Mouse (Mus musculus): Measurements from ENCODE around the gene Plpp2. TPM values are rescaled to one million over a fixed set of nuclear protein-coding genes. Genes with fewer than 3 reads are reported as not detected.

The Plpp2 gene
- polyA plus RNA-seq, 1 experiment from 2014 or later, result 19.9 TPM

DNA sequence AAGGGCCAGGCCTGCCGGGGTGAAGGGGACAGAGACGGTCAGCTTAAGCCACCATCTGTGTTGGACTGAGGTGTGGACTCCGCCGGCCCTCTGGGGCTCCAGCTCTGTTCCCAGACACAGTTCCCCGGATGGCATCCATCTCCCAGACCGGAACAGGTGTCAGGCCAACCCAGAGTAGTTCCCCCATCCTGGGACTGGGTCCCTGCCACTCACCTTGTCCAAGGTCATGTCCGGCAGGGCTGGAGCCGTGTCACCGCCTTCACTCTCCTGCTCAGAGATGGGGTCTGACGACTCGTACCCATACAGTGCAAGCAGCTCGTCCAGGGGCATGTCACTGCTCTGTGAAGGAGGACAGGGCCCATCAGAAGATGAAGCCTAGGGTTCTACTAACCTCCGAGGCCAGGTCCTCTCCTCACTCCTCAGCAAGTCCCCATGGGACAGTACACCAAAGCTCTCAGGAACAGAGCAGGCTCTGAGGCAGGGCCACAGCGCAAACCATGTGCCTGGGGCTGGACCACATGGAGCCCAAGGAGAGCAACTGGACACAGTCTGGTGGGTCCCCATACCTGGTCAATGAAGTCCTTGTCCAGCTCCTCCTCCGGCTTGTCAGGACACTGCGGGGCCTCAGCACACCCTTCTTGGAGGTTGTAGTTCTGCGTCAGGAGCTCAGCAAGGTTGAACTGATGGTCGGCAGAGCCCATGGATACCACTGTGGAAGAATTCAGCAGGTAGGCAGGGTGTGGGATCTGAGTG is 15.6 kb upstream of the Plpp2 start:
- H3K9ac ChIP-seq, result no peak overlapping the region
- no peak for DNase-seq
- H3K4me2 ChIP-seq, result no peak overlapping the region
- peaks cover 27% of the 10 kb centered on the region for H3K4me1 ChIP-seq (replicated peaks)
- H3K36me3 ChIP-seq, result peaks cover 66% of the 10 kb centered on the region
- WGBS (ENCODE audit: insufficient replicate concordance), result 82% methylated on average over 18 of the region's 18 CpGs
- no peaks in the 10 kb centered on the region for H3K9me3 ChIP-seq (replicated peaks)
- H3K4me3 ChIP-seq (replicated peaks), result no peak overlapping the region
- no peak overlapping the region for H3K27ac ChIP-seq
- no peak for ATAC-seq (ENCODE audit: low read depth)
- no peaks in the 10 kb centered on the region for H3K27me3 ChIP-seq

DNA sequence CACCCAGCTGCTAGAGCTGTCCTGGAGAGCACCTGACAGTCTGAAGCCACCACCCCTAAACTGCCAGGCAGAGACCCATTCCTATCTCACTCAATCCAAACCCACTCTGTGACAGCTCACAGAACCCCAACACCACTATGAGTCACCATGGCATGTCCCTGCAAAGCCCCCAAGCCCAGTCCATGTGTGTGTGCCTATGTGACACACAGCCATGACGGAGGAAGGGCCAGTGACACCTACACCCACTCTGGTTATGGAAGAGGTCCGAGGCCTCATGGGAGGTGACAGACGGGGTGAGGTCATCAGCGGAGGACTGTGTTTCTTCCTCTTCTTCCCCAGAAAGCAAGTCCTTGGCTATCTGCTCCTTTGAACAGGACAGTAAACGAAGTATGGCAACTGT is 14.9 kb upstream of the Plpp2 start:
- no peak for DNase-seq
- no peaks in the 10 kb centered on the region for H3K27me3 ChIP-seq
- H3K27ac ChIP-seq, result no peak overlapping the region
- no peak for ATAC-seq (ENCODE audit: low read depth)
- no peaks in the 10 kb centered on the region for H3K9me3 ChIP-seq (replicated peaks)
- no peak overlapping the region for H3K4me2 ChIP-seq
- no peak overlapping the region for H3K9ac ChIP-seq
- no peak overlapping the region for H3K4me3 ChIP-seq (replicated peaks)
- peaks cover 72% of the 10 kb centered on the region for H3K36me3 ChIP-seq
- H3K4me1 ChIP-seq (replicated peaks), result peaks cover 25% of the 10 kb centered on the region
- WGBS (ENCODE audit: insufficient replicate concordance), result 72% methylated on average over 5 of the region's 5 CpGs

DNA sequence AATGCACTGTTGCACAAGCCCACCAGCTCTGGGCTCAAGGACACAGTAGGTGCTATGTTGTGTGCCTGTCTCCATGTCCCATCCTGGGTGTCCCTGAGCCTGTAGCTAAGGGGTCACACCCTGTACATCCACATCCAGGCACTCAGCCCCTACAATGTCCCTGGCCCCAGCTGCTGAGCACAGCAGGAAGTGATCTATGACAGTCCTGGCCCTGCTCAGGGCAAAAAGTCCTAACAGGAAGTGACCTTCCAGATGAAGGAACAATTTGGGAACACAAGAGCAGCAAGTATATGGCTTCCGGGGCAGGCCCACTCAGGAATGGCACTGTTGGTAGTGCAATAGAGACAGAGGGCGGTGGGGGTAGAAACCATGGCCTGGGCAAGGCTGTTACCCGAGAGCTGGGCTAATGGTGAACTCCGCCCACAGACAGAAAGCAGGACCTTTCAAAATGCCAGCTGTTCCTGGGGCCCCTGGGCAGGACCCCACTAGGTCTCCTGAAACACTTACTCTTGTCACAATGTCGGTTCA is 13.6 kb upstream of the Plpp2 start:
- H3K36me3 ChIP-seq, result peaks cover 84% of the 10 kb centered on the region
- no peak overlapping the region for H3K9ac ChIP-seq
- no peaks in the 10 kb centered on the region for H3K27me3 ChIP-seq
- H3K4me1 ChIP-seq (replicated peaks), result peaks cover 12% of the 10 kb centered on the region
- ATAC-seq (ENCODE audit: low read depth) (no peak), DNase-seq (no peak)
- WGBS (ENCODE audit: insufficient replicate concordance), result 70% methylated on average over 5 of the region's 5 CpGs
- H3K4me3 ChIP-seq (replicated peaks), result no peak overlapping the region
- no peaks in the 10 kb centered on the region for H3K9me3 ChIP-seq (replicated peaks)
- no peak overlapping the region for H3K27ac ChIP-seq
- no peak overlapping the region for H3K4me2 ChIP-seq

DNA sequence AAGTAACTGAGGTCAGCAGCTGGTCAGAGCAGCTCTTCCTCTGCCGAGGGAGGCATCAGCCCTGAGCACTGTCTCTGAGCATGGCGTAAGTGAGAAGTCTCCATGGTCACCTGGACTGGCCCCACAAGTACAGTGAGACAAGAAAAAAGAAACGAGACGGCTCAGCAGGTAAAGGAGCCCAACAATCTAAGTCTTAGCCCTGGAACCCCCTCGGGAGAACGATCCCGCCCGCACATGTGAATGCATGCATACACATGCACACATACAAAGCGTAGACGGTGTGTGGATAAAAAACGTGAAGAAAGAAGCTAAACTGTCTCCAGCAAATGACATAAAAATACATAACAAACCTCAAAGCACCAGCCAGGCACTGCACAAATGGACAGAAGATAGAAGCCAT is 12.9 kb upstream of the Plpp2 start:
- DNase-seq (no peak), ATAC-seq (ENCODE audit: low read depth) (no peak)
- Histone ChIP-seq H3K27ac (no peak overlapping the region), H3K4me3 (replicated peaks) (no peak overlapping the region), H3K4me1 (replicated peaks) (peaks cover 11% of the 10 kb centered on the region), H3K9me3 (replicated peaks) (no peaks in the 10 kb centered on the region), H3K36me3 (peaks cover 91% of the 10 kb centered on the region), H3K4me2 (no peak overlapping the region), H3K27me3 (no peaks in the 10 kb centered on the region), H3K9ac (no peak overlapping the region)
- 79% methylated on average over 11 of the region's 11 CpGs for WGBS (ENCODE audit: insufficient replicate concordance)

DNA sequence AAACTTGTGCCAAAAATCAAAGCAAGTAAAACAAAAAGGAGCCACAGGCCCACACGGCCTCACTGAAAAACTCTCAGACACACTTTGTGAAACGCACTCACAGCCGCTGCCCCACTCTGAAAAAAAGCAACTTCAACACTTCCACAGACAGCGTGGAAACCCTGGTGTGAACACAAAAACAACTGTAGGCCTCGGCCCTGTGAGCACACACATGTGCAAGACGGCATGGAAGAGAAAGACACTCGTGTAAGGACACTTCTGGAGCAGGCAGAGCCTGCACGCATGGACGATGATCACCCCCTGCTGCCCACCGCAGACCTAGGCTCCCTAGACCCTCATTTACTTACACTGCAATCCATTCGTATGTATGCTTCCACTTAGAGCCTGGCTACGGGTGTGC is 12.3 kb upstream of the Plpp2 start:
- no peak overlapping the region for H3K27ac ChIP-seq
- H3K36me3 ChIP-seq, result peaks cover 97% of the 10 kb centered on the region
- no peaks in the 10 kb centered on the region for H3K9me3 ChIP-seq (replicated peaks)
- no peak for ATAC-seq (ENCODE audit: low read depth)
- no peak overlapping the region for H3K9ac ChIP-seq
- DNase-seq, result no peak
- 76% methylated on average over 12 of the region's 12 CpGs for WGBS (ENCODE audit: insufficient replicate concordance)
- no peak overlapping the region for H3K4me2 ChIP-seq
- H3K4me3 ChIP-seq (replicated peaks), result no peak overlapping the region
- H3K27me3 ChIP-seq, result no peaks in the 10 kb centered on the region
- peaks cover 11% of the 10 kb centered on the region for H3K4me1 ChIP-seq (replicated peaks)

DNA sequence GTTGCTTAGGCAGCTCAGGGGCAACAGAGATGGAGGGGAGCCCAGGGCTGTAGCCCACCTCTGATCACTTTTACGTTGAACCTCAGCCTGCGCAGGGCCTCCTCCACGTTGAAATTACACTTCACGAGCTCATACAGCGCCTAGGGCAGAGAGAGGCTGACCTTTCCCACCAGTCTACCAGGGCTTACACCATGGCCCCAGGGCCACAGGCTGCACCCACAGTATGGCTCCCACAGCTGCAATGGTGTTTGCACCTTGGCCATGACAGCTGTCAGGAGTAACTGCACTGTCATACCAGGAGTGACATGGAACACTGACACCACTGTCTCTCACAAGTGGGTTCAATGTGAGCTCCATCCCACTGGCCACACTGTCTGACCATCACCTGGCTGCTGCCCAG is 11.0 kb upstream of the Plpp2 start:
- Histone ChIP-seq H3K9me3 (replicated peaks) (no peaks in the 10 kb centered on the region), H3K4me3 (replicated peaks) (no peak overlapping the region), H3K36me3 (peaks cover 98% of the 10 kb centered on the region), H3K4me1 (replicated peaks) (peaks cover 11% of the 10 kb centered on the region), H3K27ac (no peak overlapping the region), H3K9ac (no peak overlapping the region), H3K27me3 (no peaks in the 10 kb centered on the region), H3K4me2 (no peak overlapping the region)
- WGBS (ENCODE audit: insufficient replicate concordance), result 74% methylated on average over 5 of the region's 5 CpGs
- peak; percentile 16; the same call in 1 of the 2 replicates for ATAC-seq (ENCODE audit: low read depth)
- DNase-seq, result no peak

DNA sequence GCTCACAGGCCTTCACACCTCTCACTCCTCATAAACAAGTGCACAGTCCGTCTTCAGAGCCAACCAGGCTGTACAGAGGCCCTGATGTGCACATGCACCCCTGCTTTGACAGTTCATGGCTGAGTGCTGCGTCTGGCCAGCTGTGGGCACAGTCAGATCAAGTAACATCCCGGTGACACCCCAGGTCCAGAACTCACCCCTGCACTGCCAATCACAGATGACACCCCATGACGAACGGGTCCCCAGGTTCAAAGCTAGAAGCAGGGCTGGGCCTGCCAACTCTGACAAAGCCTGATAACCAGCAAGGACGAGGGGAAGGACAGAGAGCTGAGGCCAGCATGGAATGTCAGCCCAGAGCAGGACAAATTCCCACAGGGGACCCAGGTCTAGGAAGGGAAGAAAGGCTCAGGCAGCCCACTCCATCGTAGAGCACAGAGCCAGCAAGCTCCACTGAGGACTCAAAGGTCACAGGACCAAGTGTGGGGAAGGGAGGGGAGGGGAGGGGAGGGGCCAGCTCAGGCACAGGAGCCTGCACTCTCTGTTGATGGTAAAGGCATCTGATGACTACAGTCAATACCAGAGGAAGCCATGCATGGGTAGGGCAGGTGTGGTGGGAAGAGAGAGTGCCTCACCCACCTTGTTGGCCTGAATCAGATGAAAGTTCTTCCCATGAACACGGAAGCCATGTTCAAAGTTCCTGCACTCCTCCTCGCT is 10.4 kb upstream of the Plpp2 start:
- DNase-seq, result no peak
- no peaks in the 10 kb centered on the region for H3K27me3 ChIP-seq
- ATAC-seq (ENCODE audit: low read depth), result peak; percentile 21; the same call in 1 of the 2 replicates
- peaks cover 11% of the 10 kb centered on the region for H3K4me1 ChIP-seq (replicated peaks)
- H3K4me3 ChIP-seq (replicated peaks), result no peak overlapping the region
- no peak overlapping the region for H3K4me2 ChIP-seq
- no peaks in the 10 kb centered on the region for H3K9me3 ChIP-seq (replicated peaks)
- no peak overlapping the region for H3K27ac ChIP-seq
- peaks cover 92% of the 10 kb centered on the region for H3K36me3 ChIP-seq
- H3K9ac ChIP-seq, result no peak overlapping the region
- 67% methylated on average over 9 of the region's 9 CpGs for WGBS (ENCODE audit: insufficient replicate concordance)

DNA sequence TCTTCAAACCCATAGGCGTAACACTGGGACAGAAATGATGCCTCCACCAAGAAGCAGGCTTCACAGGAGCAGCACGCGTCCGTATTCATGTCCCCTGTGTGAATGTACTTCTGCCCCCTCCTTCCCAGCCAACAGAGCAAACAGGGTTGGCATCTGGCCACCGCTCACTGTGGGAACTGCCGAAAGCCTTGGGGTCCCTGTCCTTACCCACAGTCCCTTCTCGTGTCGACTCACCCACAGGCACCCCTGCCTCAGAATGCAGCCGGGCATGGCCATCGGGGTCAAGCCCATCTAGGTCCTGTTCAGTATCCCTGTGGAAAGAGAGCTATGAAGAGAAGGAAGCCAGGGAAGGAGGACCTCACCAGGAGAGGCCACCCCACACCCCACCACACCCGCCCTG is 8.6 kb upstream of the Plpp2 start:
- DNase-seq (no peak), ATAC-seq (ENCODE audit: low read depth) (no peak)
- H3K36me3 ChIP-seq, result peaks cover 74% of the 10 kb centered on the region
- H3K9me3 ChIP-seq (replicated peaks), result no peaks in the 10 kb centered on the region
- H3K27me3 ChIP-seq, result no peaks in the 10 kb centered on the region
- no peak overlapping the region for H3K9ac ChIP-seq
- H3K4me2 ChIP-seq, result no peak overlapping the region
- no peak overlapping the region for H3K27ac ChIP-seq
- 83% methylated on average over 11 of the region's 11 CpGs for WGBS (ENCODE audit: insufficient replicate concordance)
- peaks cover 11% of the 10 kb centered on the region for H3K4me1 ChIP-seq (replicated peaks)
- no peak overlapping the region for H3K4me3 ChIP-seq (replicated peaks)

DNA sequence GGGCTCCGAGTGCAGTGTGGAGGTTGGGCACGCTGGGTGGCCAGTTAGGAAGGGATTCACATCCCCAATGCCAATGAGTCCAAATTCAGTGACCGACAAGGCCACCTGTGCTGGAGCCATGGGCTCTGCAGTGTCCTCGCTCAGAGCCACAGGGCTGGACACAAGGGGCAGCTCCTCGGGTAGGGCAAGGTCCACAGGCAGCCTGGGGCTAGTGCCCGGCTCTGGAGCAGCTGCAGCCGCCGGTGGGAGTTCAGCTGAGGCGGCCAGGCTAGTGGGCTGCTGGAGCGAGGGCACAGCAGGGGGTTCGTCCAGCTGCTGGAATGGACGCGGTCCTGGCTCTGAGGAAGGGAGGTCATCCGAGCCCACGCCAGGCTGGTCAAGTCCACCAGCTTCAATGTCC is 7.9 kb upstream of the Plpp2 start:
- H3K4me2 ChIP-seq, result no peak overlapping the region
- 83% methylated on average over 15 of the region's 15 CpGs for WGBS (ENCODE audit: insufficient replicate concordance)
- no peaks in the 10 kb centered on the region for H3K27me3 ChIP-seq
- DNase-seq (no peak), ATAC-seq (ENCODE audit: low read depth) (no peak)
- H3K36me3 ChIP-seq, result peaks cover 67% of the 10 kb centered on the region
- H3K9me3 ChIP-seq (replicated peaks), result no peaks in the 10 kb centered on the region
- H3K4me3 ChIP-seq (replicated peaks), result no peak overlapping the region
- no peak overlapping the region for H3K9ac ChIP-seq
- no peak overlapping the region for H3K27ac ChIP-seq
- H3K4me1 ChIP-seq (replicated peaks), result peaks cover 11% of the 10 kb centered on the region

DNA sequence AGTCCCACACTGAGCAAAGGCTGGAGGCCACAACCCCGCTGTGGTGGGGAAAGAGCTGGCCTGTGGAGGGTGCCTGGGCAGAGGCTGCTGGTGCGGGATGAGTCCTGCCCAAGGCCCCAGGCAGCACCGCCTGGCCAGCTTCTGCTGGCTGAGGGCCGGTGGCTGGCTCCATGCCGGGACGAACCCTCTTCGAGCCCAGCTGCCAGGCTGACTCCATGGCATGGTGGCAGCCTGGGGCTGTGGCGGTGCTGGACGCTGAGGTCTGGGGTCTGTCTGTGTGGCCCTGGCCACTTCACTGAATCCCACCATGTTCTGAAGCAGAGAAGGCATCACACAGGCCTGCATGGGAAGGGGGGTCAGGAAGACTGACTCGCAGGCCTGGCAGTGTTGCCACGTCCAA is 7.2 kb upstream of the Plpp2 start:
- ATAC-seq (ENCODE audit: low read depth), result no peak
- no peak overlapping the region for H3K4me2 ChIP-seq
- DNase-seq, result no peak
- H3K9me3 ChIP-seq (replicated peaks), result no peaks in the 10 kb centered on the region
- no peak overlapping the region for H3K4me3 ChIP-seq (replicated peaks)
- 76% methylated on average over 11 of the region's 11 CpGs for WGBS (ENCODE audit: insufficient replicate concordance)
- H3K4me1 ChIP-seq (replicated peaks), result peaks cover 11% of the 10 kb centered on the region
- no peak overlapping the region for H3K9ac ChIP-seq
- no peaks in the 10 kb centered on the region for H3K27me3 ChIP-seq
- H3K36me3 ChIP-seq, result peaks cover 59% of the 10 kb centered on the region
- no peak overlapping the region for H3K27ac ChIP-seq

DNA sequence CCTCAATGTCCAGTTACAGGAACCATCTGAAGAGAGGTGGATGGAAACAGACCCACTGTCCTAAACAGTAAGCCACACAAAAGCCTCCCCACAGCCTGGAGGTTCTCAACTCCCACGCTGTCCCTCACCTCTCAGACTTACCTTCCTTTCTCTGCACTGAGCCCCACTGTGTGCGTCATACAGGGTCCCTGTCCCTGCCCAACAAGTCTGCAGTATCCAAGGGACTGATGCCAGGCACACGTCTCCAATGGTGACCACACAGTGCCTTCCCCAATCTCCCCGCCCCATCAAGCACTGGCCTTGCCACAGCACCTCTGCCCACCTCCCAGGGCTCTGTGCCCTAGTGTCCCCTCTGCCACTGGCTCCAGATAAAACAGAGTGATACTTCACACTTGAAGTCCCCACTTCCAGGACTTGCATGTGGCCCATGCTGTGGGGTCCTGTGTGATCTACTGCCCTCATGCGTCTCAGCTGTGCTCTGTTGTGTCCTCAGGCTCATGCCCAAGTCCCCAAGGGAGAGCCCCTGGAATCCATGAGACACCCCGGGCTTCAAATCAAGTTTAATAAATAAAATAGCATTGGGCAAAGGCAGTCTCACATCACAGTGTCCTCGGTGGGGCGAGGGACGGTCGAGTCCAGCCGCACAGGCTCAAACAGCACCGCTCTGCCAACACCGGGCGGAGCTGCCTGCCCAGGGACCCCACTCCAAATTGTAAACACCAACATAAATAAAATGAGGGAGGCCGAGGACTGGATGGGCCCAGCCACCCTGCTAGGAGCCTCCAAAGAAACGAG is 6.3 kb upstream of the Plpp2 start:
- no peak for ATAC-seq (ENCODE audit: low read depth)
- H3K36me3 ChIP-seq, result peaks cover 51% of the 10 kb centered on the region

More for the DNA sequence above, 6.3 kb upstream of the Plpp2 start:
- Histone ChIP-seq H3K27ac (no peak overlapping the region), H3K27me3 (no peaks in the 10 kb centered on the region), H3K9me3 (replicated peaks) (no peaks in the 10 kb centered on the region), H3K9ac (no peak overlapping the region), H3K4me3 (replicated peaks) (no peak overlapping the region), H3K4me1 (replicated peaks) (peaks cover 10% of the 10 kb centered on the region), H3K4me2 (no peak overlapping the region)
- 81% methylated on average over 16 of the region's 16 CpGs for WGBS (ENCODE audit: insufficient replicate concordance)
- DNase-seq, result no peak
